Mouse (Mus musculus): ENCODE results near the gene Iffo1. TPM values are rescaled to one million over a fixed set of nuclear protein-coding genes. Genes with fewer than 3 reads are reported as not detected.

The Iffo1 gene
- polyA plus RNA-seq, 1 experiment from 2014 or later, result 4.8 TPM

DNA sequence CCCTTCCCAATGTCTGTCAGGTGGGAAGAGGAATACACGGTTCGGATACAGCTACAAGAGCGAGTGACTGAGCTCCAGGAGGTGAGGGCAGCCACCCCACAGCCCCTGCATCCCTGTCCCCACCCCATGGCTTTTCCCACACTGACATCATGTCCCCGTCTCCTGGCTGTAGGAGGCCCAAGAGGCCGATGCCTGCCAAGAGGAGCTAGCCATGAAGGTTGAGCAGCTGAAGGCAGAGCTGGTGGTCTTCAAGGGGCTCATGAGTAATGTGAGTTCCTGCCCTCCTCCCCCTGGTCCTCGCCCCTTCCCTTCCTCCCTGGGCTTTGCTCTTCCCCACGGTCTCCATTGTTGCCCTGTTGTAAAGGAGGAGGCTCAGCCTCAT lies 4.5 kb downstream of the Iffo1 start:
- no peak for ATAC-seq
- Histone ChIP-seq H3K27me3 (ENCODE audit: insufficient read depth, low read length) (no peaks in the 10 kb centered on the region), H3K9ac (replicated peaks) (no peak overlapping the region), H3K4me2 (ENCODE audit: low read depth, low read length) (no peak overlapping the region), H3K9me3 (ENCODE audit: low read length) (no peaks in the 10 kb centered on the region), H3K36me3 (replicated peaks; ENCODE audit: insufficient read depth, low read length) (peaks cover 20% of the 10 kb centered on the region), H3K4me3 (ENCODE audit: low read depth, low read length) (no peak overlapping the region), H3K4me1 (ENCODE audit: insufficient read depth) (peaks cover 35% of the 10 kb centered on the region), H3K27ac (ENCODE audit: low read depth) (no peak overlapping the region)
- 71% methylated on average over 7 of the region's 7 CpGs for WGBS (ENCODE audit: insufficient replicate concordance)
- no peak for TF ChIP-seq EP300 (IDR thresholded peaks at IDR 0.05; ENCODE audit: low read depth)
- no peak for DNase-seq

DNA sequence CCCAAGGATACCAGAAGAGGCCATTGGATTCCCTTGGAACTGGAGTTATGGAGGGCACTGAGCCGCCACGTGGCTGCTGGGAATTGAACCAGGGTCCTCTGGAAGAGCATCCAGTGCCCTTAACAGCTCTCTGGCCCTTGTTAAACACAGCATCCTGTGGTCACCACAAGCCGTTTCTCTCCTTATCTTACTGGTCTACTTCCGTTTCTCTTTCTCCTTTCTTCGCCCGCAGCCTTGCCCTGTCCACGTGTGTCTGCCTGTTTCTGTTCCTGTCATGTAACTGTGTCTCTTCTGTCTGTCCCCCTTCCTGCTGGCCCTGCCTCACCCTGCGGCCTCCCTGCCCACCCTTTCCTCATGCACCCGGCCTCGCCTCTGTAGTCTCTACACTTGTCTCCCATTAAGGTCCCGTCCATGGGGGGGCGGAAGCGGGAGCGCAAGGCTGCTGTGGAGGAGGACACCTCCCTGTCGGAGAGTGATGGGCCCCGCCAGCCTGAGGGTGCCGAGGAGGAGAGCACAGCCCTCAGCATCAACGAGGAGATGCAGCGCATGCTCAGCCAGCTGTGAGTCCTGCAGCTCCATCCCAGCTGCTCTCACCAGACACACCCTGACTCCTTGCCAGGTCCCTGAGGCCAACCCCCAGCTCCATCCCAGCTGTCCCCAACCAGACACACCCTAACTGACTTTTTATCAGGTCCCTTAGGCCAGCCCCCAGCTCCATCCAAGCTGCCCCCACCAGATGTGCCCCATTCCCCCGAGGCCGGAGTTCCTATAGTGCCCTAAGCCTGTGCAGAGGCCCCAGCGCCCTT lies 7.4 kb downstream of the Iffo1 start:
- Histone ChIP-seq H3K4me1 (ENCODE audit: insufficient read depth) (peaks cover 16% of the 10 kb centered on the region), H3K4me2 (ENCODE audit: low read depth, low read length) (peak overlapping the region; percentile 3; the same call in 1 of the 2 replicates), H3K4me3 (ENCODE audit: low read depth, low read length) (no peak overlapping the region), H3K9me3 (ENCODE audit: low read length) (no peaks in the 10 kb centered on the region), H3K27ac (ENCODE audit: low read depth) (no peak overlapping the region), H3K36me3 (replicated peaks; ENCODE audit: insufficient read depth, low read length) (peaks cover 20% of the 10 kb centered on the region), H3K27me3 (ENCODE audit: insufficient read depth, low read length) (no peaks in the 10 kb centered on the region), H3K9ac (replicated peaks) (no peak overlapping the region)
- WGBS (ENCODE audit: insufficient replicate concordance), result 46% methylated on average over 22 of the region's 22 CpGs
- DNase-seq, result no peak
- TF ChIP-seq CTCF (IDR thresholded peaks at IDR 0.05; ENCODE audit: low read depth), result no peak
- no peak for TF ChIP-seq EP300 (IDR thresholded peaks at IDR 0.05; ENCODE audit: low read depth)
- ATAC-seq, result peak; percentile 41

DNA sequence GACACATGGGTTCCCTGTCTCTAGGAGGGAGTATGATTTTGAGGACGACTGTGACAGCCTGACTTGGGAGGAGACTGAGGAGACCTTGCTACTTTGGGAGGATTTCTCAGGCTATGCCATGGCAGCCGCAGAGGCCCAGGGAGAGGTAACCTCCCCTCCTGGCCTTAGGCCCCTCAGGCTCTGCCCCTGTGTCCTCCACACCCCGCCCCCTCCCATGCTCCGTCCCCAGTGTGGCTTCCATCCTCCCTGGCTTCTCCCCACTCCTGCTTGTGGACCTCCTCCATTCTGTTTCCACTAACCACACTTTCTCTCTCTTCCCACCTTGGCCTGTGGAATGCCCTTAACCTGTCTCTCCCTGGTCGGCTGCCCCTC lies 8.0 kb downstream of the Iffo1 start:
- no peak overlapping the region for H3K27ac ChIP-seq (ENCODE audit: low read depth)

DNA sequence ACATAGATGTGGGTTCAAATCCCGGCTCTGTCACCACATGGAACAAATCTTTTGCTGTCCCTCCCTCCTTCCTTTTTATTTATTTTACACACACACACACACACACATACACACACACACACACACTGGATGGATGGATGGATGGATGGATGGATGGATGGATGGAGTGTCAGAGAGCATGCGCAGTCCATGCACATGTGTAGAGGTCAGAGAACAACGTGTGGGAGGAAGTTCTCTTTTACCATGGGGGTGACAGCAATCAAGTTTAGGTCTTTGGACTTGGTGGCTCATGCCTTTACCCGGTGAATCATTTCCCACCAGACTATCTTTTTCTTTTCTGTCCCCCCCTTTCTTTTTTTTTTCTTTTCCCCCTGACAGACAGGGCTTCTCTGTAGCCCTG lies 8.6 kb downstream of the Iffo1 start:
- H3K4me2 ChIP-seq (ENCODE audit: low read depth, low read length), result no peak overlapping the region
- no peak overlapping the region for H3K9ac ChIP-seq (replicated peaks)
- no peak for ATAC-seq
- TF ChIP-seq EP300 (IDR thresholded peaks at IDR 0.05; ENCODE audit: low read depth) (no peak), CTCF (IDR thresholded peaks at IDR 0.05; ENCODE audit: low read depth) (no peak)
- no peak overlapping the region for H3K4me3 ChIP-seq (ENCODE audit: low read depth, low read length)
- H3K27me3 ChIP-seq (ENCODE audit: insufficient read depth, low read length), result no peaks in the 10 kb centered on the region
- 63% methylated on average over 4 of the region's 4 CpGs for WGBS (ENCODE audit: insufficient replicate concordance)
- peaks cover 11% of the 10 kb centered on the region for H3K4me1 ChIP-seq (ENCODE audit: insufficient read depth)
- H3K9me3 ChIP-seq (ENCODE audit: low read length), result no peaks in the 10 kb centered on the region
- H3K27ac ChIP-seq (ENCODE audit: low read depth), result no peak overlapping the region
- H3K36me3 ChIP-seq (replicated peaks; ENCODE audit: insufficient read depth, low read length), result peaks cover 20% of the 10 kb centered on the region
- DNase-seq, result no peak

More for the DNA sequence above, 8.0 kb downstream of the Iffo1 start:
- peaks cover 20% of the 10 kb centered on the region for H3K36me3 ChIP-seq (replicated peaks; ENCODE audit: insufficient read depth, low read length)
- 56% methylated on average over 5 of the region's 5 CpGs for WGBS (ENCODE audit: insufficient replicate concordance)
- H3K27me3 ChIP-seq (ENCODE audit: insufficient read depth, low read length), result no peaks in the 10 kb centered on the region
- DNase-seq (no peak), ATAC-seq (no peak)
- TF ChIP-seq EP300 (IDR thresholded peaks at IDR 0.05; ENCODE audit: low read depth) (no peak), CTCF (IDR thresholded peaks at IDR 0.05; ENCODE audit: low read depth) (no peak)
- peaks cover 14% of the 10 kb centered on the region for H3K4me1 ChIP-seq (ENCODE audit: insufficient read depth)
- H3K4me2 ChIP-seq (ENCODE audit: low read depth, low read length), result no peak overlapping the region
- H3K4me3 ChIP-seq (ENCODE audit: low read depth, low read length), result no peak overlapping the region
- H3K9me3 ChIP-seq (ENCODE audit: low read length), result no peaks in the 10 kb centered on the region
- H3K9ac ChIP-seq (replicated peaks), result no peak overlapping the region

DNA sequence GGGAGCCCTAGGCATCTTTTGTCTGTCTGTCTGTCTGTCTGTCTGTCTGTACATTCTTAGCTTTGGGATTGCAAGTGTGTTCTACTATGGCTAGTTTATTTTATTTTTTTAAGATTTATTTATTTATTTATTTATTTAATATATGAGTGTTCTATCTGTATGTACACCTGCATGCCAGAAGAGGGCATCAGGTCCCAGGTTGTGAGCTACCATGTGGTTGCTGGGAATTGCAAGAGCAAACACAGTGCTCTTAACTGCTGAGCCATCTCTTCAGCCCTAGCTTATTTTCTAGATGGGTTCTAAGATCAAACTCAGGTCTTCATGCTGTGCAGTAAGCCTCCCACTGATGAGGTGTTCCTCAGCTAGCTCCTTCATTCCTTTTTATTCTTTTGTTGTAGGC lies 9.5 kb downstream of the Iffo1 start:
- TF ChIP-seq EP300 (IDR thresholded peaks at IDR 0.05; ENCODE audit: low read depth) (no peak), CTCF (IDR thresholded peaks at IDR 0.05; ENCODE audit: low read depth) (peak; percentile 55)
- Histone ChIP-seq H3K4me3 (ENCODE audit: low read depth, low read length) (no peak overlapping the region), H3K4me1 (ENCODE audit: insufficient read depth) (peaks cover 6% of the 10 kb centered on the region; the same call in 1 of the 2 replicates), H3K36me3 (replicated peaks; ENCODE audit: insufficient read depth, low read length) (peaks cover 27% of the 10 kb centered on the region), H3K9me3 (ENCODE audit: low read length) (no peaks in the 10 kb centered on the region), H3K27ac (ENCODE audit: low read depth) (no peak overlapping the region), H3K9ac (replicated peaks) (no peak overlapping the region), H3K4me2 (ENCODE audit: low read depth, low read length) (no peak overlapping the region), H3K27me3 (ENCODE audit: insufficient read depth, low read length) (no peaks in the 10 kb centered on the region)
- ATAC-seq (no peak), DNase-seq (no peak)

DNA sequence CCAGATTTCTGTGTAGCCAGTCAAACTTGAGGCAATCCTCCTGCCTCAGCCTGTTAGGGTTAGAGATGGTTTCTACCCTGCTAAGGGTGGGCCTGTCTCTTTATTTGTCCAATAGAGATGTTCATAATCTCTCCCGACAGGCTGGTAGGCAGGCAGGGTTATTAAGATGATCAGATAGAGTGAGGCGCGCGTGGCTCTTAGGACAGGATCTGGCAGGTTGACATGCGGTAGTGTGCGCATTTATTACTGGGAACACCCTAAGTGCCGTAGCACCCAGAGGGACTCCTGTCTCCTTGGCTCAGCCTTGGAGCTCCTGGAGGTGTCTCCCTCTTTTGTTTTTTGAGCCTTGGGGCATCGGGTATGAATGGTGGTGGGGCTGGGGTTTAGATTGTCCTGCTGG lies 10.2 kb downstream of the Iffo1 start:
- H3K27me3 ChIP-seq (ENCODE audit: insufficient read depth, low read length), result no peaks in the 10 kb centered on the region
- no peak overlapping the region for H3K4me3 ChIP-seq (ENCODE audit: low read depth, low read length)
- no peak overlapping the region for H3K27ac ChIP-seq (ENCODE audit: low read depth)
- ATAC-seq, result no peak
- H3K4me2 ChIP-seq (ENCODE audit: low read depth, low read length), result no peak overlapping the region
- peaks cover 6% of the 10 kb centered on the region for H3K4me1 ChIP-seq (ENCODE audit: insufficient read depth)
- no peaks in the 10 kb centered on the region for H3K9me3 ChIP-seq (ENCODE audit: low read length)
- no peak for DNase-seq
- H3K36me3 ChIP-seq (replicated peaks; ENCODE audit: insufficient read depth, low read length), result peaks cover 33% of the 10 kb centered on the region
- 69% methylated on average over 8 of the region's 8 CpGs for WGBS (ENCODE audit: insufficient replicate concordance)
- H3K9ac ChIP-seq (replicated peaks), result no peak overlapping the region
- TF ChIP-seq CTCF (IDR thresholded peaks at IDR 0.05; ENCODE audit: low read depth) (no peak), EP300 (IDR thresholded peaks at IDR 0.05; ENCODE audit: low read depth) (no peak)
